Mouse (Mus musculus): ENCODE measurements around the gene Tbcd. TPM values are rescaled to one million over a fixed set of nuclear protein-coding genes. Genes with fewer than 3 reads are reported as not detected.

Tbcd gene
- polyA plus RNA-seq, 1 experiment, result 44.8 TPM

DNA sequence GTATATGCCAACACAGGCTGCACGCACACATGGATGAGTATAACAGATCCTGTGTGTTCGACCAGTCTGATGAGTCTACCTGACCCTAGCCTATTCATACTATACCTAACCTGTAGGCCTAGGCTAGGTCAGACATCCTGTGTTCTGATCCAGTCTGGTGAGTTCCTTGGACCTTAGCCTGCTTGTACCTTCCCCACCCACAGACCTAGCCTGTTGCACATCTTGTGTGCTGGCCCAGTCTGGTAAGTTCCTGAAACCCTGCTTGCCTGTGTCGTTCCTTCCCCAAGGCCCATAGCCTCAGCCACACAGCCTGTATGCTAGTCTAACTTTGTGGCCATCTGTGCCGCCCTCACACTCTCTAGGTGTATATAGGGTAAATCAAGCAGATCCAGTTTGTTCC lies 112.5 kb downstream of the Tbcd start:
- no peak for DNase-seq (ENCODE audit: low spot score)

DNA sequence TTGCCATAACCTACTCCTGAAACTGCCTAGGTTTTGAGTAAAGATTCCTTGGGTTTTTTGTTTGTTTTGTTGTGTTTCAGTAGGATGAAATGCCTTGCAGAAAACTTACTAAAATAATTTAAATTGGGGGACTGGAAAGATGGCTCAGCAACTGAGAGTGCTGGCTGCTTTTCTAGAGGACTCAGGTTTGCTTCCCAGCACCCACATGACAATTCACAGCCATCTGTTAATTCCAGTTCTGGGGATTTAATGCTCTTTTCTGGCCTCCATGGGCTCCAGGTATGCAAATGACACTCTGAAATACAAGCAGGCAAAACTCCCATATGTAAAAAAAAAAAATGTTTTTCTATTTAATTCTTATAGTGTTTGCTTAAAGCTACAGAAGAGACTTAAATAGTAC lies 130.1 kb downstream of the Tbcd start:
- no peak for DNase-seq (ENCODE audit: low spot score)

DNA sequence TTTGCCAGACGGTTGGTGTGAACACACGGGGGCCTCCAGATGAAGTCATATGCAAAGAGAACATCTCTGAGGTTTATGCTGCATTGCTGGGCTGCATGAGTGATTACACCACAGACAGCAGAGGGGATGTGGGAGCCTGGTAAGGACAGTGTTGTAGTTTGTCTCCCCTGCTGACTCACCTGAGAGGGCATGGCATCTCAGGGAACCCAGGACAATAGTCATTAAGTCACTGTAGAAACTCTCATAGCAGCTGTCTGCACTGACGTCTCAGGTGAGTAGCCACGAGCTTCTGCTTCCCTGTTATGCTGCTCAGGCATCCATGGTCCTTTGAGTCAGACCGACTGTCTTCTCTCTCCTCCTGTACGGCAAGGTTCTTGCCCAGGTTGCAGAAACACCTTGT lies 145.5 kb downstream of the Tbcd start:
- no peak for DNase-seq (ENCODE audit: low spot score)

DNA sequence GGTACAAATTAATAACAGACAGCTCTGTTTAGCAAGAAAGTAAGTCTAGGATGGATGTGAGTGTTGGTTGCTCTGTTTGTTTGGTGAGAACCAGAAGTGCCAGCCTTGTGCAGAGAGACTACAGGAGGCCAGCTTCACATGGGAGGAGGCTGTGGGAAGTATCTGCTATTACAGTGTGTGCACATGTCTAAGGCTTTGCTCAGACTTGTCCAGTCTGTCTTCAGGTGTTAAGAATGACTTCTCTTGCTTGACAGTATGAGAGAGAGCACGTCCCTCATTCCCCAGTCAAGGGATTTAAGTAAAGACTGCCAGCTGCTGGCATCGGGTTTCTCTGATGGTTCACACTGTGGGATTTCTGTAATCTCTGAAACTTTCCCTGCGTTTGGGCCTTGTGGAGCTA lies 149.7 kb downstream of the Tbcd start:
- DNase-seq (ENCODE audit: low spot score), result no peak

DNA sequence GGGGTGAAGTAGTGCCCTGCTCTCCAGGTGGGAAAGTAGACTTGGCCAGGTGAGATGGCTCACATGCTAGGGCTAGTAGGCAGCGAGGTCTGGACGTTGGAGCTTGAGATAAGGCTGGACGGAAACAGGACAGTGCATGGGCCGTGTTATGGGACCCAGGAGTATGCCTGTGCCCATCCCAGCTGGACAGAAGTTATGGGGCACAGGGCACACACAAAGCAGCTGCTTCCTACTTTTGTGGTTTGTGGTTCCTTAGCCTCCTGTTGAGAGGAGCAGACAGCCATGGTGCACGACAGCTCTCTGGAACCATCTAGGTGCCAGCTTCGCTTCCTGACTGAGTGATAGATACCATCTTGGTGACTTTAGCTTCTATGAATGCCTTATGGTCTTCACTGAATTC lies 153.9 kb downstream of the Tbcd start:
- DNase-seq (ENCODE audit: low spot score), result no peak

DNA sequence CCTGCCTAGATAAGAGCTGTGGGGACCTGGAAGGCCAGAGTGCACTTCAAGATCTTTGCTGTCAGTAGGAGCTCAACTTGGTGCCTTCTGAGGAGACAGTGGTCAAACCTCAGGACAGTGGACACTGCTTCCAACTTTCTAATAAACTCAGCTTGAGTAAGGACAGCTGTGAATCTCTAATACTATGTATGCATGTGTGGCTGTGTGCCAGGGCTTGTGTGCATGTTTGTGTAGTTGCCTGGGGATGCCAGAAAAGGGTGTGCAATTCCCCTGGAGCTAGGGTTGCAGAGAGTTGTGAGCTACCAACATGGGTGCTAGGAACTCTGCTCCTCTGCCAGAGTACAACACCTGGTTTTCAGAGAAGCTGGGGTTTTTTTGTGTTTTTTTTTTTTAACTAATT lies 159.2 kb downstream of the Tbcd start:
- no peak for DNase-seq (ENCODE audit: low spot score)

DNA sequence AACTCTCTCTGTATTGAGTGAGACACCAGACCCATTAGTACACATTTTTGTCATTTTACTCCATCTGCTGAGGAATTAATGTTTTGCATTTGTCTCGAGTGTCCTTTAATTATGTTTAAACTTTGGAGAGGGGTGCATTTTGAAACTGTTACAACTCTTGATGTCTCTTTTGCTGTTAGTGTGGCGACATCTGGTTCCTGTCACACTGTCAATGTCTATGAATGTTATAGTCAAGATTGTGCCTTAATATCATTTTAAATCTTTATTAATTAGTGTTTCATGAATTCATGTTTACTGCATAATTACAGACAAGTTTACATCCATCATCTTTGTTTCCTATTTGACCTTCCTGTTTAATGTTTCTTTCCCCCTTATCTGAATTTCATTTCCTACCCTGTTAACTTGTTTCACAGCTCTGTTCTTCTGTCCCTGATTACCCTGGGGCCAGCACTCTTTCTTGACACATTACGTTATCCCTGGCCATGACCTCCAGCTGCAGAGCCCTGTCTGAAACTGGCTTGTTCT lies 164.3 kb downstream of the Tbcd start:
- no peak for DNase-seq (ENCODE audit: low spot score)

DNA sequence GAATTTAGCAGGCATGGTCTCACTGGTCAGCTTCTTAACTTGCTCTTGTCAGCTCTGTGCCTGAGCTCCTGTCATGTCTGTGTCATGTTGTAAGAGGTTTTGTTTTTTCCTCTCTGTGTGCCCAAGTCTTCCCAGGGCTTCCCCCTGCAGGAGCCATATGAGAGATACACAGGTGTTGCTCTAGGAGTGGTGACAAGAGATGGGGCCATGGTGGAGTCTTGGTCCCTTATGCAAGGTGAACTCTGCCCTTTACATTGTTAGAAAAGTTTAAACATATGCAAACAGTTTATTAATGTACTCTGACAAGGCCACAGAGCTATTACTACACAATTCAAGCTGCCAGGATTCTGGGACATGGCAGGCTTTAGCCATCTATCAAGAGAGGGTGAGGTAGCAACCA lies 164.8 kb downstream of the Tbcd start:
- no peak for DNase-seq (ENCODE audit: low spot score)

DNA sequence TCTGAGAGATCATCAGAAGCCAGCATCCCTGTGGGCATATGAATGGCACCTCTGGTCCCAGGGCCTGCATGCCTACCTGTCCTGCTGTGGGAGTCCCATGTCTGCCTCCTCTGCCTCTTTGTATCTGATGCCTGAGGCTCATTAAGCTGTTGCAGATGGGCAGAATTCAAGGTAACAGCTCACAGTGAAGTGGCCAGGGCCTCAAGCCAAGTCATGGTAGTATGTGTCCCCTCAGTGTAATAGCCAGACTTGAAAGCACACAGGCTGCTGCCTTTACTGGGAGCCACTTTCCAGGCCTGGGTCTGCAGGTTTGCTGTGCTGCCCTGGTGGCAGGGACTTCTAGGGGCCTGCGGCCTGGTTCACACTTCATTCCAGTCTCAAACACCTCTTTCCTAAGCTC lies 165.6 kb downstream of the Tbcd start:
- DNase-seq (ENCODE audit: low spot score), result no peak

DNA sequence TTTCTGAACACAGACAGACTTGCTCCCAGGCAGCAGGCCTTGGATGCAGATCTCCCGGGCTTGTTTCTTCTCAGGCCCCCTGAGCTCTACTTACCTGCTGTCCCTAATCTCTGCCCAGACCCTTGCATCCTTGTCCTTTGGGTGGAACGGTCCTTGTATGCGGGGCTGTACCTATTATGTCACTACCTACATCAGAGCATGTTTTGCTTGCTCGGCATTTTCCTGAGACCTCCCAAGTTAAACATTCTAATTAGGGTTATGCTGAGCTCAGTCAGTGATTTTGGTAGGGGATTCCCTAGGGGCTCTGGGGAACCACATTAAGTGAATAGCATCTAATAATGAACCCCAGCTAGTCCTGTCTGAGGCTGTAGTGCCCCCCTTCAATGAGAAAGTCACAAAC lies 173.3 kb downstream of the Tbcd start:
- no peak for DNase-seq (ENCODE audit: low spot score)

DNA sequence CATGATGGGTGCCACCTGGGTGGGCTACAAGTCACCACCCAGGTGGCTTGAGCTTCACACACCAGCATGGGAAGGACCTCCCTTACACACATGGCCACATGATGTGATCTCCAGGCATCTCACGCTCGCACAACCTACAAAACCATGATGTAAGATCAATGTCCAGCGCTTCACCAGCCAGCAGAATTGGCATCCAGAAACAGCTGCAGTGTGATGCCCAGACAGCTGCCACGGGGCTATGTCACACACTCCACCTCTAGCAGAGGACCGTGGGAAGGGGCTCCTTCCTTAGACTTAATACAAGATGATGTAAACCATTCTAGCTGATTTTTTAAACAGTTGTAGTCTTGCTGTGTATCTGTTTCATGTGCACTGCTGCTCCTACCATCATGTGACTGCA lies 175.8 kb downstream of the Tbcd start:
- DNase-seq (ENCODE audit: low spot score), result no peak

DNA sequence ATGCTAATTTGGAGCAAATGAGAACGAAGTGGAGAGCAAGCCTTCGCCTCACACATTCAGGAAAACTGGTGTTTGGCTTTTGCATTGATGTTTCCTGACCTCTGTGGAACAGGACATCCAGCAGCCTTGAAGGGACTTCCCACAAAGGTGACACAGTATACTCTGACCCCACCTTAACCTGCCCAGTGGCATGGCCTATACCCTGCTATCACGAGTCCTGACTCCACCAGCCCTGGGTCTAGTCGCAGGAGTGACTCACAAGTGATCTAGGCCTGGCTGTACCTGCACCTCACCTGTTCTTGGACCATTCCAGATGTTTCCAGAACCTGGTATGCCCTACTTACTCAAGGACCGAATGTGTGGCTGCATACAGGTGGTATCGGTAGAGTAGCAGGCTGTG lies 177.8 kb downstream of the Tbcd start:
- DNase-seq (ENCODE audit: low spot score), result no peak

DNA sequence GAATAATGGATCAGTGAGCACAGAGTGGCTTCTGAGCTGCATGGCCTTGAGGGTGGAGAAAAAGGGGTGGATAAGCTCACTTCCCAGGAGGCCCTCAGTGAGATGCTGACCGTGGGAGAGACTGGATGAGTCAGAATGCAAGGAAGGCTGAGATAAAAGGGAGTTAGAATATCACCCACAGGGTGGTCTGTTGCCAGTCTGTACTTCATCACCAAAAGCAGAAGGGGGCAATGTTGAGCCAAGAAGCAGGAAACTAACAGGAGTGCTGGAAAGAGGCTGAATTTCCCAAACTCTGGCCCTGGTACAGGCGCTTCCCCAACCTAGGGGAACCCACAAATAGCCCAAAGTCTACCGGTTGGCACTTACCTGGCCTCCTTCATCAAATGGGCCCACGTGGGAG lies 178.7 kb downstream of the Tbcd start:
- no peak for DNase-seq (ENCODE audit: low spot score)

DNA sequence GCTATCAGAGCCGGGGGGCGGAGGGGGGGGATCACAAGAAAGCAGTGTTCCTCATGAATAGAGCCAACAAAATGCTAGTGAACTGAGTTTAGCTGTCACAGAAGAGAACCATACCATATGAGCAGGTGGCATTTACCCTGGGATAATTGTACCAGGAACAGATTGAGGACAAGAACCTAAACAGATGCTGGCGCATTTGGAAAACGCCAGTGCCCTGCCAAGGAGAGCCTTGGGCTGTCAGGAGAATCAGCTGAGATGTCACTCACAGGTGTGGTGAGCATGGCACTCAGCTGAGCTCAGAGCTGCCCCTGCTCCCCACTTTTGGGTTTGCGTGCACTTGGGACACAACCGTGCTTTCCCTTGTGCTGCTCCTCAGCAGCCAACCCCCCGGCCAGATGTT lies 179.7 kb downstream of the Tbcd start:
- no peak for DNase-seq (ENCODE audit: low spot score)

DNA sequence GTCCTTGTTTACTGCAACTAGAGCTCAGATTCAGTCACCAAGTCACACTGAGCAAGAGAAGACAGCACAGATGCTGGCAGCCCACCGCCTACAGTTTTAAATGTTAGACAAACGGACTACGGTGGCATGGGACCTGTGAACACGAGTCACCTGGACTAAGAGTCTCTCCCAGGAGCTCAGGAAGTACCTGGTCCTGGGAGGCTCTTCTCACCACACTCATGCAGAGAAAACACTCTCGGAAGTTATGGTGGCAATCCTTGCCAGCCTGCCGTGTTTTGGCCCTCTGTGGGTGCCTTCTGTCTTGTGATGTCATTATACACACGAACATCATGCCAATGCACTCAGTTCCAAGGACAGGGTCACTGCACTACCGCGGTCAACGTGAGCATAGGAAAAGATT lies 184.9 kb downstream of the Tbcd start:
- DNase-seq (ENCODE audit: low spot score), result no peak

DNA sequence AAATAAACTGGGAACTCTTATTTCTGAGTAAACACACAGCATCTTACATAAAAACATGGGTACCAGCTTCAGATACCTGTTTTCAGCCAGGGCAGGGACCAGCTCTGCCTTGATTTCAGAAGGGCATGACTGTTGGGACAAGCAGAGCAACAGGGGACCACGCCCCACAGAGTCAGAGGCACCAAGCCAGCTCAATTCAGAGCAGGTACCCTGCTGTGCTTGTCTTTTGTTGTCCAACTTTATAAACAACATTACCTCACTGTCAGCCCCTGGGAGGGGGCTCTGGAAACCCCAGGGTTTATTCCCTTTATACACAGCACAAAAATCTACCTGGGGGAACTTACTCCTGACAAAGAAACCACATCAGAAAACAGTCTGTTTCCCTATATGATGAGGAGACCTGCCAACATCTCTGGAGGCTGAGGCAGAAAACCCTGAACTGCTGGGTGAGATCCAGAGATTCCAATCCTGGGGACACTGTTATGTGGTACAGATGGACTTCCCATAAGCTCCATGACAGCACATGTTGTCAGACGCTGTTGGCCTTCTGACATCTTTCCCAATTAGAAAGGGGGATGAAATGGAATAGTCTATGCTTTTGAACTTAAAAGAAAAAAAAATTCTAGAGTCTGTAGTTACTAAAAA lies 189.9 kb downstream of the Tbcd start:
- DNase-seq (ENCODE audit: low spot score), result no peak

DNA sequence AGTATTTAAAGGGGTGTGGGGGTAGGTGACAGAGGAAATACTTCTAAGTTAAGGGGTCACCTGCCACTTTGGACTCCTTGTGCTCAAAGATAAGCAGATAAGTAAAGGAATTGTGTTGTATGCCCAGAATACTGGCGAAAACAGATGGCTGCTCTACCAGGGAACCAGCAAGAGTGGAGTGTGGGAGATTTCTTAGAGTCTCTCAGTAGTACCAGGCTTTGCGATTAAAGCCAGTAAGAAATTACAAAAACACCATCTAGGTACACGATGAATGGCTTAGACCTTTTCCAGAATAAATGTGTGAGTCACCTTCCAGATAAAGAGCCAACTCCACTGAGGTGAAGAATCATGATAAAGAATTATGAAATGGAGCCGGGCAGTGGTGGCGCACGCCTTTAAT lies 193.6 kb downstream of the Tbcd start:
- DNase-seq (ENCODE audit: low spot score), result no peak

DNA sequence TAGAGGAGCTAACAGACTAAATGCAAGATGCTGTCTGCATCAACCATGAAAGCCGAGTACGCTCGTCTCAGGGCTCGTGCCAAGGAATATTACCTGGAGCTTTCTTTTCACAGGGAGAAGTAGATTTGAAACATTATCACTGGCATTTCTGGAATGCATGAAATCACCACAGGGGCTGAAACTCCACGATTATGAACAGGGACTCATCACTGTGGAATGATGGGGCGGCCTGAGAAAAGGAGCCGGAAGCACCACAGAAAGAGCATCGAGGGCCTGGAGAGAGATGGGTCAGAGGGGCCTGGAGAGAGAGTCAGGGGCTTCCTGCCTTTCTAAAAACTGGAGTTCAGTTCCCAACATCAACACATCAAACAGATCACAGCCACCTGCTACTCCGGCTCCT lies 195.6 kb downstream of the Tbcd start:
- DNase-seq (ENCODE audit: low spot score), result no peak

DNA sequence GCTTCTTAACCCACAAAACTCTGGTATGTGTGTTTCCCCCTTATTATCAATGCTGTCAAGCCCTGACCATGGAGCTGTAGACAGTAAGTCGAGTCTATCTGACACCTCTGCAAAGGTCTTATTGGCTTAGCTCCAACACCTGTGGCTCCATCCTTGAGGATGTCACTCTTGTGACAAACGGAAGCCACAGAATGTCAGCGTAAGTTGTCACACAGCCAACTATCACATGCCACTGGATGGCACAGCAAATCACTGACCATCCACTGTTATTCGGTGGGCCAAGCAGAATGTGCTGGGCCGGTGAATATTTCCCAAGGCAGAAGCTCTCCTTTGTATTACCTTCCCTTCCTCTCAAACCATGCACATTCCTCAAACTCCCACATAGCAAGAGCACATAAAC lies 196.4 kb downstream of the Tbcd start:
- no peak for DNase-seq (ENCODE audit: low spot score)

DNA sequence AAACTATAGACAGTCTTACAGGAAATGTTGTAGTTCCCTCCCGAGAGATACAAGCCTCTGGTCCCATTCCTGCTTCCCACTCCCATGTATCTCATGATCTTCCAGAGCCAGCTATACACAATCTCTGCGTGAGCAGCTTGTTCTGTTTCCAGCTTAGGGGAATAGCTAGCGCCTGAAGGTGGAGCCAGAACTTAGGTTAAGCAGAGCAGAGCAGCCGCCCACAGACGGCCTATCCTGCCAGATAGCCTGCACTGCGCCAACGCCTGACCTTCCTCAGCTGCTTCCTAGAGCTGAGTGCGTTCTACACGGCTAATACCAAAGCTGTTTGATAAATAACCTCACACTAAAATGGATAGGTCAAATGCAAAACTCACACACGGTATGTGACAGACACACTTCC lies 198.2 kb downstream of the Tbcd start:
- no peak for DNase-seq (ENCODE audit: low spot score)

DNA sequence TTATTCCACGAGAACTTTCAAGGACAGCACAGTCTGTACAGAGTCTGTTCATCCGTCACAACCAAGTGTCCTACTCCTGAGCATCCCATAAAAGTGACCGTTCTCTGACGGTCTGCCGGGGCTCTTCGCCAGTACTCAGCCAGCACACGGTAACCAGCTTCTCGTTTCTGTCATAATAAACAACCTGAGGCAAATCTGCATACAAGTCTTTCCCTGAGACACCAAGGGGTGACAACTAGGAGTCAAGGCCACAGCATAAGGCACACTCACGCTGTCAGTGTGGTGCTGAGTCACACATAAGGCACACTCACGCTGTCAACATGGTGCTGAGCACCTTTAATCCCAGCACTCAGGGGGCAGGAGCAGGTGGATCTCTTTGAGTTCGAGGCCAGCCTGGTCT lies 198.9 kb downstream of the Tbcd start:
- DNase-seq (ENCODE audit: low spot score), result no peak

DNA sequence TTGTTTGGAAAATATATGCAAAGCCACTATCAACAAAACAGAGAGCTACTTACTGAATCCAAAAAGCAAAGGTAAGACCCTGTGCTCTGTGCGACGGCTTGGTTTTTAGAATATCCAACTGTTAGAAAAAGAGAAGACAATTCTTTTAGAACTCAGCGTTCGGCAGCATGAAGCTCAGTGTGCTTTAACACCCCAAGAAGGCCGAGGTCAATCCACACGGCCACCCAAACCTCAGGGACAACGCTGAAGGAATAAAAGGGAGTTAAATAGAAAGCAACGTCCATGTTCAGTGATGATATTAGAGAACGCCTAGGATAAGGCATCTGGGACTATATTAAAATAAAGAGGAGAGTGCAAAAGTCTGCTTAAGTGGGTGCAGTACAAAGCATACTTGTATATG lies 199.8 kb downstream of the Tbcd start:
- DNase-seq (ENCODE audit: low spot score), result no peak

DNA sequence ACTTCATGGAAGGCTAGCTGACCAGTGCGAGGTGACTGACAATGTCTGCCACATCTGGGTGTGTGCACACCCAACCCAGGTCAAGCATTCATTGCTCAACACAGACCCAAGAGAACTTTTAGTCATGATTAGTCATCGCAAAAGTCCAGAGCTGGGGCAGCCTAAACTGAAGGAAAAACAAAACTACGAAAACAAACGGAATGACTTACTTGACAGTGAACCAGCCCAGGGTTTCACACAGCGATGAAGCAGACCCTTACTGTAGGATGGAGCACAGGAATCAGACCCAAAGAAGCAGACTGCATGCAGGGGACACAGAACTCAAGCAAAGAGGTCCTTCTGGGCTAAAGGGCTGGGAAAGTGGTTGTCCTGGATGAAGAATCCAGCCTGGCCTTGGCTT lies 200.2 kb downstream of the Tbcd start:
- DNase-seq (ENCODE audit: low spot score), result no peak

DNA sequence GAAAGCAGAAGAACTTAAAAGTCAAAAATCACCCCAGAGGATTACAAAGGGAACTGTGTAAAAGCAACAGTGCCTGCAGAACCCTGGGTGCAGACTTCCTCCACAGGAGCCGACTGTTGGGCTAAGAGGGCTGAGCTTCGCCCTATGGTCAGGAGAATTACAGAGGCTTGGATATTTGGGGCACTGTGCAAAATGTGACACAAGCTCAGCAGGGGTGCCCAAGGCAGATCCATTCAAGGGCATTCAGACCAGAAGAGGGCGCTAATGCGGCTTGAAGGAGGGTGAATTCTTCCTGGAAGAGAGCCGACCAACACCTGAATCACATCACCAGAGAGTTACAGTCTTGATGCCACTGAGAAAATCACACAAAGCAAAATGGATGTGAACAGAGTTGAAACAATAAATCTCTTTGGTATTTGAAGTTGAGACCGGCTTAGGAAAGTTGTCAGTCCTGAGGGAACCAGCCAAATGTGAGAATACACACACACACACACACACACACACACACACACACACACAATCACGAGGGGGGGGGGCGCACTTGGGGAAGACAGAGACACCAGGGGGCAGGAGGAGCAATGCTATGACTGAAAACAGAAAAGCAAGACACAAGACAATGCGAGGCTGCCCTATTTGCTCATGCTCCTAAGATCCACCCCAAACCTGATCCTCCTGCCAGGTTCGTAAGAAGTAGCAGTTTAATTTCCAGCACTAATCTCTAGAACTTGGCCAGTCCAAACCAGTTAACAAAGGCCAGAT lies 201.0 kb downstream of the Tbcd start:
- no peak for DNase-seq (ENCODE audit: low spot score)
